Mouse (Mus musculus): ENCODE results near the gene Glul. TPM values are rescaled to one million over a fixed set of nuclear protein-coding genes. Genes with fewer than 3 reads are reported as not detected.

Gene Glul
- polyA plus RNA-seq, 1 experiment = 2,775 TPM

- TF ChIP-seq POLR2A (IDR thresholded peaks at IDR 0.05; ENCODE audit: extremely low read depth, insufficient read depth, low read length) = no peak
- TF ChIP-seq CTCF (IDR thresholded peaks at IDR 0.05; ENCODE audit: extremely low read depth, insufficient read depth, low read length) = no peak
- H3K4me1 ChIP-seq (ENCODE audit: control insufficient read depth, insufficient read depth, low read length) = no peaks in the 10 kb centered on the region; the same call in none of the 2 replicates
- H3K4me3 ChIP-seq (ENCODE audit: insufficient read depth, low read length) = no peak overlapping the region
- H3K27ac ChIP-seq (ENCODE audit: insufficient read depth, low read length) = no peak overlapping the region
Measured at GRCm38 (mm10) chr1:153922571-153923021, 22.9 kb downstream of the Glul start.

- Histone ChIP-seq H3K4me1 (ENCODE audit: control insufficient read depth, insufficient read depth, low read length) (no peaks in the 10 kb centered on the region), H3K4me3 (ENCODE audit: insufficient read depth, low read length) (no peak overlapping the region)
- TF ChIP-seq CTCF (IDR thresholded peaks at IDR 0.05; ENCODE audit: extremely low read depth, insufficient read depth, low read length) (no peak), POLR2A (IDR thresholded peaks at IDR 0.05; ENCODE audit: extremely low read depth, insufficient read depth, low read length) (no peak)
Measured at GRCm38 (mm10) chr1:153924395-153925385, 24.9 kb downstream of the Glul start.

GRCm38 (mm10) chr1:153930431-153930830 is 30.7 kb downstream of the Glul start:
- Histone ChIP-seq H3K27ac (ENCODE audit: insufficient read depth, low read length) (no peak overlapping the region), H3K4me3 (ENCODE audit: insufficient read depth, low read length) (no peak overlapping the region), H3K4me1 (ENCODE audit: control insufficient read depth, insufficient read depth, low read length) (no peaks in the 10 kb centered on the region)
- TF ChIP-seq POLR2A (IDR thresholded peaks at IDR 0.05; ENCODE audit: extremely low read depth, insufficient read depth, low read length) (no peak), CTCF (IDR thresholded peaks at IDR 0.05; ENCODE audit: extremely low read depth, insufficient read depth, low read length) (no peak)

More at GRCm38 (mm10) chr1:153924395-153925385, 24.9 kb downstream of the Glul start:
- H3K27ac ChIP-seq (ENCODE audit: insufficient read depth, low read length) = no peak overlapping the region

GRCm38 (mm10) chr1:153933772-153934171 is 34.0 kb downstream of the Glul start:
- no peaks in the 10 kb centered on the region for H3K4me1 ChIP-seq (ENCODE audit: control insufficient read depth, insufficient read depth, low read length)
- no peak overlapping the region for H3K4me3 ChIP-seq (ENCODE audit: insufficient read depth, low read length)
- H3K27ac ChIP-seq (ENCODE audit: insufficient read depth, low read length) = no peak overlapping the region
- TF ChIP-seq POLR2A (IDR thresholded peaks at IDR 0.05; ENCODE audit: extremely low read depth, insufficient read depth, low read length) (no peak), CTCF (IDR thresholded peaks at IDR 0.05; ENCODE audit: extremely low read depth, insufficient read depth, low read length) (no peak)

- TF ChIP-seq POLR2A (IDR thresholded peaks at IDR 0.05; ENCODE audit: extremely low read depth, insufficient read depth, low read length) (no peak), CTCF (IDR thresholded peaks at IDR 0.05; ENCODE audit: extremely low read depth, insufficient read depth, low read length) (no peak)
- H3K4me3 ChIP-seq (ENCODE audit: insufficient read depth, low read length) = no peak overlapping the region
- no peak overlapping the region for H3K27ac ChIP-seq (ENCODE audit: insufficient read depth, low read length)
- H3K4me1 ChIP-seq (ENCODE audit: control insufficient read depth, insufficient read depth, low read length) = no peaks in the 10 kb centered on the region; the same call in 1 of the 2 replicates
Measured at GRCm38 (mm10) chr1:153935844-153936380, 36.2 kb downstream of the Glul start.

- TF ChIP-seq CTCF (IDR thresholded peaks at IDR 0.05; ENCODE audit: extremely low read depth, insufficient read depth, low read length) (no peak), POLR2A (IDR thresholded peaks at IDR 0.05; ENCODE audit: extremely low read depth, insufficient read depth, low read length) (no peak)
- H3K27ac ChIP-seq (ENCODE audit: insufficient read depth, low read length) = no peak overlapping the region
- H3K4me3 ChIP-seq (ENCODE audit: insufficient read depth, low read length) = no peak overlapping the region
- H3K4me1 ChIP-seq (ENCODE audit: control insufficient read depth, insufficient read depth, low read length) = no peaks in the 10 kb centered on the region; the same call in 1 of the 2 replicates
Measured at GRCm38 (mm10) chr1:153937025-153937424, 37.3 kb downstream of the Glul start.

- Histone ChIP-seq H3K4me3 (ENCODE audit: insufficient read depth, low read length) (no peak overlapping the region), H3K27ac (ENCODE audit: insufficient read depth, low read length) (no peak overlapping the region), H3K4me1 (ENCODE audit: control insufficient read depth, insufficient read depth, low read length) (no peaks in the 10 kb centered on the region; the same call in 1 of the 2 replicates)
- TF ChIP-seq CTCF (IDR thresholded peaks at IDR 0.05; ENCODE audit: extremely low read depth, insufficient read depth, low read length) = no peak
- TF ChIP-seq POLR2A (IDR thresholded peaks at IDR 0.05; ENCODE audit: extremely low read depth, insufficient read depth, low read length) = no peak
Measured at GRCm38 (mm10) chr1:153940986-153941385, 41.2 kb downstream of the Glul start.

GRCm38 (mm10) chr1:153945181-153945580 is 45.4 kb downstream of the Glul start:
- TF ChIP-seq POLR2A (IDR thresholded peaks at IDR 0.05; ENCODE audit: extremely low read depth, insufficient read depth, low read length) = no peak
- TF ChIP-seq CTCF (IDR thresholded peaks at IDR 0.05; ENCODE audit: extremely low read depth, insufficient read depth, low read length) = no peak
- Histone ChIP-seq H3K4me3 (ENCODE audit: insufficient read depth, low read length) (no peak overlapping the region), H3K27ac (ENCODE audit: insufficient read depth, low read length) (no peak overlapping the region), H3K4me1 (ENCODE audit: control insufficient read depth, insufficient read depth, low read length) (no peaks in the 10 kb centered on the region; the same call in 1 of the 2 replicates)

- no peak overlapping the region for H3K4me3 ChIP-seq (ENCODE audit: insufficient read depth, low read length)
- no peak overlapping the region for H3K27ac ChIP-seq (ENCODE audit: insufficient read depth, low read length)
- H3K4me1 ChIP-seq (ENCODE audit: control insufficient read depth, insufficient read depth, low read length) = no peaks in the 10 kb centered on the region
- no peak for TF ChIP-seq POLR2A (IDR thresholded peaks at IDR 0.05; ENCODE audit: extremely low read depth, insufficient read depth, low read length)
- no peak for TF ChIP-seq CTCF (IDR thresholded peaks at IDR 0.05; ENCODE audit: extremely low read depth, insufficient read depth, low read length)
Measured at GRCm38 (mm10) chr1:153946971-153947370, 47.2 kb downstream of the Glul start.
